Mouse (Mus musculus): Measurements from ENCODE around the gene Erp27. TPM values are rescaled to one million over a fixed set of nuclear protein-coding genes. Genes with fewer than 3 reads are reported as not detected.

The Erp27 gene
- polyA plus RNA-seq, 1 experiment from 2014 or later, result 0.34 TPM

DNA sequence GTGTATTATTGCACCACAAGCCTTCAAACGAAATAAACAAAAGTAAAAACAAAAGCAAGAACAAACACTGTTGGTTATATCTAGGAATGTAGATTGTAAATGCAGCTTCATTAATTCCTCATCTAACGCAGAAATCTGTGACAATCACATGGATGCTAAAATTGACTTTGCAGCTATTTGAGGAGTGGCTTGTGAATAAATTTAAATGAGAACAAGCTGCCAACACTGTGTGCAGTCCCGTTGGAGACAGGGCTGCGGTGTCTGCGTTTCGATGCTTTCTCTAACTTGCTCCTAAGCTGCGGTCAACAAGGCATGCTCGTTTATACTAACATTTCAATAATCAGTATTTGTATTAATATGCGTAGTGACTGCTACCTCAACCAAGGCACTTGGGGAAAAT lies 20.3 kb upstream of the Erp27 start:
- Histone ChIP-seq H3K9me3 (ENCODE audit: control insufficient read depth, low read length) (no peaks in the 10 kb centered on the region), H3K4me3 (ENCODE audit: low read depth, low read length) (no peak overlapping the region), H3K9ac (ENCODE audit: low read depth, low read length) (no peak overlapping the region), H3K27ac (ENCODE audit: low read depth, low read length) (no peak overlapping the region), H3K36me3 (ENCODE audit: control insufficient read depth, insufficient read depth, low read length) (no peaks in the 10 kb centered on the region), H3K27me3 (replicated peaks; ENCODE audit: control insufficient read depth, insufficient read depth, low read length) (no peaks in the 10 kb centered on the region), H3K4me2 (no peak overlapping the region), H3K4me1 (replicated peaks; ENCODE audit: control insufficient read depth, insufficient read depth, low read length) (peaks cover 26% of the 10 kb centered on the region)
- DNase-seq (ENCODE audit: low spot score), result no peak
- WGBS, result 72% methylated on average over 9 of the region's 9 CpGs
- ATAC-seq (replicated peaks; ENCODE audit: low FRiP score), result no peak

DNA sequence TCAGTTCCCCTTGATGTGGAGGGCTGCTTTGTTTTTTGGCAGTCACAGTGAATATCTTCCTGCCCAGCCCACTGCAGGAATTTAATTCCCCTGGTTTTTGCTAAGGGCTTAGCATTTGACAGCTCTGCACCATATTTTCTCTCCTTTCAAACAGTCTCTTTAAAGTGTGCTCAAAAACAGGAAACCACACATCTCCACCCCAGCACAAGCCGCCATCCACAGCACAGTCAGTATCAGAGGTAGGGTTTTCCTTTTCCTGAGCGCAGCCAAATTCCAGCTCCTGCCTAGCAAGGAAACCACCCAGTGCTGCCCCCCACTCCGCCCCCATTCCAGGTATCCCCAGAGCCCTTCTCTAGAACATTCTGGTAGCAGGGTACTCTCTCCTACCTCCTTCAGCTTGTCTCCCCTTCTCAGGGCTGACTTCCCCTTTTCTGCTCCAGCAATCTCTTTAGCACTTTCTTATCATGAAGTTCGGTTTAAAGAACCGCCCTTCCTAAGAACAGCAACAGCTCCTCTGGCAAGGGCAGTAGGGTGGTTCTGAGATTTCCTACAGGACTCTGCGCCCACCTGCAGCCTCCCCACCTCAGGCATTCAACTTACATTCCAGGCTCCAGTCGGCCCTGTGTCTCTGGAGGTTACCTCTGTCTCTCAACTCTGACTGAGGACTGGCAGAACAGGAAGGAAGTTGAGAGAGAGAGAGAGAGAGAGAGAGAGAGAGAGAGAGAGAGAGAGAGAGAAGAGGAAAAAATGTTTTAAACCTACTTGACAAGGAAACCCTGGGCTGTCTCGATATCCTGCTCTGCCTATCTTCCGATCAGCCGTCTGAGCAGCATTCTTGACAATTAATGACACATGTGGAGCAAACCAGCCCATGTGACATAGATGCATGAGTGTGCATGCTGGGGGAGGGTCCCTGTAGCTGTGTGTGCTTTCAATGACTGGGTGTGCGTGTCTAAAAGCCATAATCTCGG lies 19.4 kb upstream of the Erp27 start, which contains the start of gene Arhgdib:
Gene Arhgdib, minus strand, starts transcription at position 849 of the 971 bp plus-strand sequence.
- ATAC-seq (replicated peaks; ENCODE audit: low FRiP score) (peak; percentile 49), DNase-seq (ENCODE audit: low spot score) (peak; percentile 53)
- peaks cover 24% of the 10 kb centered on the region for H3K4me1 ChIP-seq (replicated peaks; ENCODE audit: control insufficient read depth, insufficient read depth, low read length)
- H3K27me3 ChIP-seq (replicated peaks; ENCODE audit: control insufficient read depth, insufficient read depth, low read length), result no peaks in the 10 kb centered on the region
- H3K36me3 ChIP-seq (ENCODE audit: control insufficient read depth, insufficient read depth, low read length), result no peaks in the 10 kb centered on the region
- peak within 1 kb of the TSS; percentile 89 for H3K27ac ChIP-seq (ENCODE audit: low read depth, low read length)
- H3K9me3 ChIP-seq (ENCODE audit: control insufficient read depth, low read length), result no peaks in the 10 kb centered on the region
- peak within 1 kb of the TSS; percentile 53 for H3K9ac ChIP-seq (ENCODE audit: low read depth, low read length)
- peak within 1 kb of the TSS; percentile 37 for H3K4me3 ChIP-seq (ENCODE audit: low read depth, low read length)
- peak within 1 kb of the TSS; percentile 49 for H3K4me2 ChIP-seq
- 18% methylated on average over 12 of the region's 12 CpGs for WGBS

GRCm38 (mm10) chr6:136940188-136940960 lies 18.4 kb upstream of the Erp27 start:
- no peak for ATAC-seq (replicated peaks; ENCODE audit: low FRiP score)
- H3K4me2 ChIP-seq, result peak overlapping the region; percentile 49
- H3K9me3 ChIP-seq (ENCODE audit: control insufficient read depth, low read length), result no peaks in the 10 kb centered on the region
- no peaks in the 10 kb centered on the region for H3K36me3 ChIP-seq (ENCODE audit: control insufficient read depth, insufficient read depth, low read length)
- no peaks in the 10 kb centered on the region for H3K27me3 ChIP-seq (replicated peaks; ENCODE audit: control insufficient read depth, insufficient read depth, low read length)
- H3K27ac ChIP-seq (ENCODE audit: low read depth, low read length), result peak overlapping the region; percentile 89
- peak overlapping the region; percentile 53 for H3K9ac ChIP-seq (ENCODE audit: low read depth, low read length)
- H3K4me1 ChIP-seq (replicated peaks; ENCODE audit: control insufficient read depth, insufficient read depth, low read length), result peaks cover 23% of the 10 kb centered on the region
- peak overlapping the region; percentile 37 for H3K4me3 ChIP-seq (ENCODE audit: low read depth, low read length)
- WGBS, result 52% methylated on average over 11 of the region's 11 CpGs
- no peak for DNase-seq (ENCODE audit: low spot score)

DNA sequence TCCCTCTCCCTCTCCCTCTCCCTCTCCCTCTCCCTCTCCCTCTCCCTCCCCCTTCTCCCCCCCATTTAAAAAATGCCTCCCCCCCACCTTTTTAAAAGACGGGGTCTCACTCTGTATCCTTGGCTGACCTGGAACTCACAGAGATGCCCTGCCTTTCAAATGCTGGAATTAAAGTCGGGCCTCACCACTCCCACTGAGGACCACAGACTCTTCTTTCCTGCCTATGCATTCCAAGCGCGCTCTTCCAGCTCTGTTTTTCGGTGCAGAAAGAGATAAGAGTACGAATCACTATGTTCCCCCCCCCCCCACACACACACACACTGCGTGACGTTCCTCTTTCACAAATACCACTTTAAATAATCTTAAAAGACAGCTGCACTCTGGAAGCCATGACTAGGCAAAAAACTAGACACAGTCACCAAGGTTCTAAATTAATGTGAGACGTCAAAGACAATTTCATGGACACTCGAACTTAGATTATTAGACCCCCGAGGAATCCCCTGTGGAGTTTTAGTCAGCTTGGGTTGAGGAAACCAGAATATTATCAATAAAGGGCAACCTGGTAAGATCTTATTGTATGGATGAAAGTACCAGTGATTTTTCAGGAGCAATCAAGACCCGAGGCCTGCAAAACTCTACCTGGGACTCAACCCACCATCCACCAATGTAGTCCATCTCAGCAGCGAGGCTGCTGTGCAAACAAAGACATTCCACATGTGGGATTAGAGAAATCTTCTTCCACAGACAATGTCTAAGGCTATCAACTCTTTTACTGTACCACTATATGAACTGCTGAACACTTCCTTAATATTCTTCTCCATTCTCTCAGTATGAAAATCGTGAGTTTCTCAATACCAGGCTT lies 17.6 kb upstream of the Erp27 start:
- 32% methylated on average over 13 of the region's 14 CpGs for WGBS
- H3K4me1 ChIP-seq (replicated peaks; ENCODE audit: control insufficient read depth, insufficient read depth, low read length), result peaks cover 27% of the 10 kb centered on the region

DNA sequence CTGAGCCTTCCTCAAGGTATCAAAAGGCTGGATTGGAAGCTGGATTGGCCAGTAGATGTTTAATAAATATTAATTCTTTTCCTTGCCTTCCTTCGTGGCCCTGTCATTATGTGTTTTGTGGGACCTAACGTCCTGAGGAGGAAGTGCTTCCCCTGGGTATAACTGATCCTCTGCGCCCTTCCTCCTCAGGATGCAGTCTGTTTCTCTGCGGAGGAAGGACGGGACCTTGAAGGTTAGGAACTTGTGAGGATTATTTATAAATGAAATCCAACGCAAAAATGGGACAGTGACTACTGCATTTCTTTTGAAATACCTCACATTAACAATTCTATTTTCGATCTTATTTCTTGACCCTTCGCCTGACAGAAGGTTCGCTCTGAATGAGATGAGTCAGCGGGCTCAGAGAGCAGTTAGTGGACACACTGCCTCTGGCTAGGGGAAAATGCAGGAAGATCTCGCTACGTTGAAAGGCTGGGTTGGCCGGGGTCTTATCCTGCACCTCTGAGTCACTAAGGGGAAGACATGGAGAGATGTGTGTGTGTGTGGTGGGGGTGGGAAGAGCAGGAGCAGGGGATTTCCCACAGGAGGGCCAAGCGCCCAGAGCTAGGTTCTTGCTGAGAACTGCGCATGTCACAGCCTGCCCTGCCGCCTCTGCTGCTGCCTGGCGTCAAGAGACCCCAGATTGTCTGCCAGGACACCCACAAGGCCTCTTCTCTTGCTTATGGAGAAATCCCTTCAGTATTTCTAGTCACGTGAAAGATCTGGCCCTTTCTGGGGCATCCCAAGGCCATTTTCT lies 16.5 kb upstream of the Erp27 start:
- no peaks in the 10 kb centered on the region for H3K9me3 ChIP-seq (ENCODE audit: control insufficient read depth, low read length)
- no peaks in the 10 kb centered on the region for H3K36me3 ChIP-seq (ENCODE audit: control insufficient read depth, insufficient read depth, low read length)
- H3K4me3 ChIP-seq (ENCODE audit: low read depth, low read length), result peak overlapping the region; percentile 27; the same call in 1 of the 2 replicates
- peak overlapping the region; percentile 55 for H3K4me2 ChIP-seq
- DNase-seq (ENCODE audit: low spot score), result no peak
- peaks cover 31% of the 10 kb centered on the region for H3K4me1 ChIP-seq (replicated peaks; ENCODE audit: control insufficient read depth, insufficient read depth, low read length)
- H3K9ac ChIP-seq (ENCODE audit: low read depth, low read length), result peak overlapping the region; percentile 44; the same call in 1 of the 2 replicates
- ATAC-seq (replicated peaks; ENCODE audit: low FRiP score), result peak; percentile 16; the same call in 1 of the 2 replicates
- H3K27me3 ChIP-seq (replicated peaks; ENCODE audit: control insufficient read depth, insufficient read depth, low read length), result no peaks in the 10 kb centered on the region
- H3K27ac ChIP-seq (ENCODE audit: low read depth, low read length), result peak overlapping the region; percentile 47
- WGBS, result 46% methylated on average over 18 of the region's 18 CpGs

More for the DNA sequence above, 17.6 kb upstream of the Erp27 start:
- Histone ChIP-seq H3K4me3 (ENCODE audit: low read depth, low read length) (peak overlapping the region; percentile 37), H3K9me3 (ENCODE audit: control insufficient read depth, low read length) (no peaks in the 10 kb centered on the region), H3K27me3 (replicated peaks; ENCODE audit: control insufficient read depth, insufficient read depth, low read length) (no peaks in the 10 kb centered on the region), H3K36me3 (ENCODE audit: control insufficient read depth, insufficient read depth, low read length) (no peaks in the 10 kb centered on the region), H3K27ac (ENCODE audit: low read depth, low read length) (peak overlapping the region; percentile 89), H3K9ac (ENCODE audit: low read depth, low read length) (peak overlapping the region; percentile 53), H3K4me2 (peak overlapping the region; percentile 49)
- DNase-seq (ENCODE audit: low spot score), result no peak
- ATAC-seq (replicated peaks; ENCODE audit: low FRiP score), result peak; percentile 41; the same call in 1 of the 2 replicates

DNA sequence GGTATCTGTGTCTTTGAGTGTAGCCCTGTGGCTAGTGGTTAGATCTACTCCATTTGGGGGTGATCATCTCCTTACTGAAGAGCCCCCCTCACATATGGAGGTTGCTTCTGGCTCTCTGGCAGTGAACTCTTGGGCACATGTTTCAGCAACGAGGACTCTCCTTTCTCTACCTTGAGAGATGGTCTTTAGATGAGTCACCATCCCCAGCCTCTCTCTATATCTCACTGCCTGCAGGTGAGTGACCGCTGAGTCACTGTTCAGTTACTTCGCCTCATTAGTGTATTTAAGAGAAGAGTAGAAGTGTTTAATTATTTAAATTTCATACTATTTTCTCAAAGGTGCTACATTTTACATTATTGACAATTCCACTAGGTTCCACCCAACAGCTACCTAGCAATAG lies 15.1 kb upstream of the Erp27 start:
- WGBS, result 75% methylated on average over 3 of the region's 3 CpGs
- H3K9ac ChIP-seq (ENCODE audit: low read depth, low read length), result no peak overlapping the region
- peaks cover 31% of the 10 kb centered on the region for H3K4me1 ChIP-seq (replicated peaks; ENCODE audit: control insufficient read depth, insufficient read depth, low read length)
- H3K36me3 ChIP-seq (ENCODE audit: control insufficient read depth, insufficient read depth, low read length), result no peaks in the 10 kb centered on the region
- no peaks in the 10 kb centered on the region for H3K9me3 ChIP-seq (ENCODE audit: control insufficient read depth, low read length)
- H3K27me3 ChIP-seq (replicated peaks; ENCODE audit: control insufficient read depth, insufficient read depth, low read length), result no peaks in the 10 kb centered on the region
- H3K27ac ChIP-seq (ENCODE audit: low read depth, low read length), result no peak overlapping the region
- DNase-seq (ENCODE audit: low spot score) (no peak), ATAC-seq (replicated peaks; ENCODE audit: low FRiP score) (no peak)
- no peak overlapping the region for H3K4me3 ChIP-seq (ENCODE audit: low read depth, low read length)
- no peak overlapping the region for H3K4me2 ChIP-seq

GRCm38 (mm10) chr6:136936361-136936760 lies 14.4 kb upstream of the Erp27 start:
- Histone ChIP-seq H3K4me2 (no peak overlapping the region), H3K9me3 (ENCODE audit: control insufficient read depth, low read length) (no peaks in the 10 kb centered on the region), H3K36me3 (ENCODE audit: control insufficient read depth, insufficient read depth, low read length) (no peaks in the 10 kb centered on the region), H3K27me3 (replicated peaks; ENCODE audit: control insufficient read depth, insufficient read depth, low read length) (no peaks in the 10 kb centered on the region), H3K9ac (ENCODE audit: low read depth, low read length) (no peak overlapping the region), H3K4me3 (ENCODE audit: low read depth, low read length) (no peak overlapping the region), H3K4me1 (replicated peaks; ENCODE audit: control insufficient read depth, insufficient read depth, low read length) (peaks cover 29% of the 10 kb centered on the region), H3K27ac (ENCODE audit: low read depth, low read length) (no peak overlapping the region)
- DNase-seq (ENCODE audit: low spot score) (no peak), ATAC-seq (replicated peaks; ENCODE audit: low FRiP score) (no peak)
- 83% methylated on average over 9 of the region's 9 CpGs for WGBS
